Mouse (Mus musculus): Measurements from ENCODE around the gene Klhl7. TPM values are rescaled to one million over a fixed set of nuclear protein-coding genes. Genes with fewer than 3 reads are reported as not detected.

Gene Klhl7
- polyA plus RNA-seq, 1 experiment from 2014 or later = 159 TPM

GRCm38 (mm10) chr5:24076986-24077718, 23.3 kb upstream of the Klhl7 start:
- Histone ChIP-seq H3K4me3 (peak overlapping the region; percentile 30), H3K27ac (peak overlapping the region; percentile 79), H3K27me3 (replicated peaks) (no peaks in the 10 kb centered on the region), H3K4me2 (peak overlapping the region; percentile 40), H3K9me3 (no peaks in the 10 kb centered on the region), H3K9ac (peak overlapping the region; percentile 31; the same call in 1 of the 2 replicates), H3K36me3 (replicated peaks) (no peaks in the 10 kb centered on the region), H3K4me1 (peaks cover 17% of the 10 kb centered on the region)
- 3% methylated on average over 14 of the region's 15 CpGs for WGBS
- ATAC-seq (replicated peaks) = peak; percentile 90

DNA sequence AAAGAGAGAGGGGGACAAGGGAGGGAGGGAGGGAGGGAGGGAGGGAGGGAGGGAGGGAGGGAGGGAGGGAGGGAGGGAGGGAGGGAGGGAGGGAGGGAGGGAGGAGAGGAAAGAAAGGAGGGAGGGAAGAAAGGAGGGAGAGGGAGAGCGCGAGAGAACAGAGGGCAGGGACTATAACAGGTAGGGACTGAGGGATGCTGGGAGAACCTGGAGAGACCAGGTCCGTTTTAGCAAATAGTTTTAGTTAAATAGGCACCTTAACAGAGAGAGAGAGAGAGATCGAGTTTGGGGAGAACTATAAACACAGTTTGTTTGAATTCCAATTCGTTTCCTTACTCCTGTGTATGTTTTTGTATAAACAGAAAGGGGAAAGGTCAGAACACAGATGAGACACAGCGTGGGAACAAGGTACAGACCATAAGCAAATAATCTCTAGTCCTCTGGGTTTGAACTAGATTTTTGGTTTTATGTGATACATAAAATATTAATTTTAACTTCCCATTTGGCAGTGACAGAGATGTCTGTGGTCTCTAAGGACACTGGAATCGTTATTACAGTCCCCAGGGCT, 22.6 kb upstream of the Klhl7 start:
- Histone ChIP-seq H3K9ac (no peak overlapping the region), H3K4me1 (peaks cover 17% of the 10 kb centered on the region), H3K27me3 (replicated peaks) (no peaks in the 10 kb centered on the region), H3K4me3 (peak overlapping the region; percentile 30), H3K27ac (peak overlapping the region; percentile 79), H3K4me2 (peak overlapping the region; percentile 40), H3K36me3 (replicated peaks) (no peaks in the 10 kb centered on the region), H3K9me3 (no peaks in the 10 kb centered on the region)
- peak; percentile 18; the same call in 1 of the 2 replicates for ATAC-seq (replicated peaks)
- WGBS = 19% methylated on average over 7 of the region's 7 CpGs

DNA sequence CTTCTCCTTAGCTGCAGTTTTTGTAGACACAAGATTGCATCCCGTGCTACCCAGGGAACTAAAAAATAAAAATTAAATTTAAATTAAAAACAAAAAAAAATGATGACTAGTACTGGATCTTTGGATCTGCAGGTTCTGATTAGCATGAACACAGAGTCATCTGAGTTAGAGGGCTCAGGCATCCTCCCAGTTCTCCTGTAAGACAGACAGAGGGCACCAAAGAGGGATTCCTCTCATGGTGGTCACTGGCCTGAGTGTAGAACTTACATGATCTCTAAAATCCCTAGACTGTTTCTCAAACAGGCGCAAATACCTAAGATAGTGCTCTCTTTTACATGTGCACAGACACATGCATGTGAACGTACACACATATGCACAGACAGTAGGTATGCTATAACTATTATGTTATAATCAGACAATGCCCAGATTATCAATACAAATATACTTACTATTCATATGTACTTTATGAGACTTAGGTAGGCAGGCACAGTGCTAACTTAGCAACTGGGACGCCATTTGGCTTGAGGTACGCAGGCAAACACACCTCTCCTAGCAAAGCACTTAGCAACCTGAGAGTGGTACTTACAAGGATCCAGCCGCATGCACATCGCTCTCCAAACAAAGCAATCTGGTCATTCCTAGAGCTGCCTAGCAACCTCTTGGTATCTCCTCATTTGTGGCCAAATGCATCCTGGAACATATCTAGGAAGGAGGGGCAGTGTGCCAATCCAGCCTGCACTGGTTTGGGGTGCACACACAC, 21.8 kb upstream of the Klhl7 start:
- no peak; the same call in 1 of the 2 replicates for ATAC-seq (replicated peaks)
- Histone ChIP-seq H3K36me3 (replicated peaks) (no peaks in the 10 kb centered on the region), H3K4me1 (peaks cover 17% of the 10 kb centered on the region), H3K27me3 (replicated peaks) (no peaks in the 10 kb centered on the region), H3K4me2 (no peak overlapping the region), H3K4me3 (no peak overlapping the region), H3K27ac (no peak overlapping the region), H3K9me3 (no peaks in the 10 kb centered on the region), H3K9ac (no peak overlapping the region)
- 83% methylated on average over 7 of the region's 7 CpGs for WGBS

- 71% methylated on average over 6 of the region's 6 CpGs for WGBS
- Histone ChIP-seq H3K27ac (no peak overlapping the region), H3K4me2 (no peak overlapping the region), H3K36me3 (replicated peaks) (no peaks in the 10 kb centered on the region), H3K9ac (no peak overlapping the region), H3K4me1 (peaks cover 17% of the 10 kb centered on the region), H3K4me3 (no peak overlapping the region), H3K9me3 (no peaks in the 10 kb centered on the region), H3K27me3 (replicated peaks) (no peaks in the 10 kb centered on the region)
- no peak for ATAC-seq (replicated peaks)
Observed at GRCm38 (mm10) chr5:24080826-24081225, 19.6 kb upstream of the Klhl7 start.

DNA sequence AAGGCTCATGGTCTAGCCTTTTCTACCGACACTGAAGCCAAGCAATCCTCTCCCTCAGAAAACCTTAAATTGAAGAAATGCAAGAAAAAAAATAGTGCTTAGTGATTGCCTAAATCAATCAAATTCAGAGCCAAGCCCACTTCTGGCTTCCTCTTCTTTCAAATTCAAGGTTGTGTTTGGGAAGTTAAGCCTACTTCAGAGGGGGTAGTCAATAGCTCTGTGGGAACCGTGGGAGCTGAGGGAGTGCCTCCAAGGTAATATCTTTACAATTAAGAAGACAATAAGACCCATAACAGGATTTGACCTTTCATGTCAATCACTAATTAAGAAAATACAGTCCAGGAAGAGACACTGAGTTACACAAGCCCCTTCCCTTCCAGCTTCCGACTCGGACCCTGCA, 15.6 kb upstream of the Klhl7 start:
- no peak overlapping the region for H3K4me3 ChIP-seq
- no peak for ATAC-seq (replicated peaks)
- no peaks in the 10 kb centered on the region for H3K36me3 ChIP-seq (replicated peaks)
- no peaks in the 10 kb centered on the region for H3K27me3 ChIP-seq (replicated peaks)
- H3K9me3 ChIP-seq = no peaks in the 10 kb centered on the region
- WGBS = 75% methylated on average over 4 of the region's 4 CpGs
- H3K4me1 ChIP-seq = peaks cover 4% of the 10 kb centered on the region; the same call in 1 of the 2 replicates
- H3K27ac ChIP-seq = no peak overlapping the region
- no peak overlapping the region for H3K9ac ChIP-seq
- no peak overlapping the region for H3K4me2 ChIP-seq

DNA sequence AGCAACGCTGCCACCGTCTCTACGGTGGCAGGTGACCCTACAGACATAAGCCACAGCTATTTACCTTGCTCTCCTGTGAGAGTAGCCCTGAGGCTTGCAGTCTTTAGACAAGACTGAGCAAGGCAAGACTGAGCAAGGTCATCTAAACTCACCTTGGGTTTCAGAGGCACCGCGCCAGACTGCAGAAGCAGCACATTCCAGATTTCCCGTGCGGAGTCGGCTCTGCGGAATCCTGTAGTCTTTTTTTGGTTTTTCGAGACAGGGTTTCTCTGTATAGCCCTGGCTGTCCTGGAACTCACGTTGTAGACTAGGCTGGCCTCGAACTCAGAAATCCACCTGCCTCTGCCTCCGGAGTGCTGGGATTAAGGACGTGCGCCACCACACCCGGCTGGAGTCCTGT, 14.2 kb upstream of the Klhl7 start:
- no peak for ATAC-seq (replicated peaks)
- no peaks in the 10 kb centered on the region for H3K36me3 ChIP-seq (replicated peaks)
- peaks cover 2% of the 10 kb centered on the region; the same call in 1 of the 2 replicates for H3K4me1 ChIP-seq
- 90% methylated on average over 16 of the region's 16 CpGs for WGBS
- no peak overlapping the region for H3K4me2 ChIP-seq
- H3K9ac ChIP-seq = no peak overlapping the region
- no peaks in the 10 kb centered on the region for H3K9me3 ChIP-seq
- no peak overlapping the region for H3K27ac ChIP-seq
- H3K27me3 ChIP-seq (replicated peaks) = no peaks in the 10 kb centered on the region
- H3K4me3 ChIP-seq = no peak overlapping the region

- Histone ChIP-seq H3K27ac (no peak overlapping the region), H3K27me3 (replicated peaks) (no peaks in the 10 kb centered on the region), H3K36me3 (replicated peaks) (no peaks in the 10 kb centered on the region), H3K4me3 (no peak overlapping the region), H3K4me2 (no peak overlapping the region), H3K9me3 (no peaks in the 10 kb centered on the region), H3K4me1 (no peaks in the 10 kb centered on the region), H3K9ac (no peak overlapping the region)
- 28% methylated on average over 3 of the region's 3 CpGs for WGBS
- no peak for ATAC-seq (replicated peaks)
Observed at GRCm38 (mm10) chr5:24086865-24087264, 13.5 kb upstream of the Klhl7 start.

GRCm38 (mm10) chr5:24088451-24088850, 12.0 kb upstream of the Klhl7 start:
- Histone ChIP-seq H3K4me3 (no peak overlapping the region), H3K27me3 (replicated peaks) (no peaks in the 10 kb centered on the region), H3K9ac (no peak overlapping the region), H3K4me2 (no peak overlapping the region), H3K36me3 (replicated peaks) (no peaks in the 10 kb centered on the region), H3K4me1 (no peaks in the 10 kb centered on the region), H3K27ac (no peak overlapping the region), H3K9me3 (no peaks in the 10 kb centered on the region)
- no peak for ATAC-seq (replicated peaks)
- 92% methylated on average over 1 of the region's 1 CpGs for WGBS

- WGBS = 74% methylated on average over 3 of the region's 3 CpGs
- no peaks in the 10 kb centered on the region for H3K9me3 ChIP-seq
- no peak overlapping the region for H3K4me2 ChIP-seq
- H3K9ac ChIP-seq = no peak overlapping the region
- H3K4me3 ChIP-seq = no peak overlapping the region
- no peaks in the 10 kb centered on the region for H3K27me3 ChIP-seq (replicated peaks)
- no peaks in the 10 kb centered on the region for H3K36me3 ChIP-seq (replicated peaks)
- no peak overlapping the region for H3K27ac ChIP-seq
- no peaks in the 10 kb centered on the region for H3K4me1 ChIP-seq
- ATAC-seq (replicated peaks) = no peak
Observed at GRCm38 (mm10) chr5:24092496-24092895, 7.9 kb upstream of the Klhl7 start.

GRCm38 (mm10) chr5:24095393-24095792, 5.0 kb upstream of the Klhl7 start:
- H3K4me3 ChIP-seq = no peak overlapping the region
- 82% methylated on average over 6 of the region's 6 CpGs for WGBS
- H3K27ac ChIP-seq = no peak overlapping the region
- no peak for ATAC-seq (replicated peaks)
- H3K4me2 ChIP-seq = no peak overlapping the region
- no peaks in the 10 kb centered on the region for H3K9me3 ChIP-seq
- H3K36me3 ChIP-seq (replicated peaks) = no peaks in the 10 kb centered on the region
- H3K27me3 ChIP-seq (replicated peaks) = no peaks in the 10 kb centered on the region
- peaks cover 4% of the 10 kb centered on the region for H3K4me1 ChIP-seq
- no peak overlapping the region for H3K9ac ChIP-seq

DNA sequence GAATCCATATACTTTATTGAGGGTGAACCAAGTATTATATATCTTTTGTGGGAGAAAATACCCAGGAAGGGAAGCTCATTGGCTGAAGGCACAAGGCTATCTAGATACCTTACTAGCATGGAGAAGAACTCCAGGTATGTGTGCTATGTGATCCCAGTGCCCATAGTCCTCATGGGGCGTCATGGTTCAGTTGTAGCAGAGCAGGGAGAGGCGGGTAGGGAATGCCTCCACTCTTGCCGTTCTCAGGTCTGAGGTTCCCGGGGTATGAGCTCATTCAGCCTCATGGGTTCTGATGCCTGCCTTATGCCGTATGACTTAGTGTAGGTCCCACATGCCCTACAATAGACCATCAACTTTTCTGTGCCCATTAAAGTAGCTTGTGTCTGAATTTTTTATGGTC, 4.5 kb upstream of the Klhl7 start:
- Histone ChIP-seq H3K27me3 (replicated peaks) (no peaks in the 10 kb centered on the region), H3K4me2 (no peak overlapping the region), H3K9ac (no peak overlapping the region), H3K27ac (no peak overlapping the region), H3K4me1 (peaks cover 4% of the 10 kb centered on the region), H3K4me3 (no peak overlapping the region), H3K36me3 (replicated peaks) (no peaks in the 10 kb centered on the region), H3K9me3 (no peaks in the 10 kb centered on the region)
- 78% methylated on average over 5 of the region's 5 CpGs for WGBS
- ATAC-seq (replicated peaks) = no peak

DNA sequence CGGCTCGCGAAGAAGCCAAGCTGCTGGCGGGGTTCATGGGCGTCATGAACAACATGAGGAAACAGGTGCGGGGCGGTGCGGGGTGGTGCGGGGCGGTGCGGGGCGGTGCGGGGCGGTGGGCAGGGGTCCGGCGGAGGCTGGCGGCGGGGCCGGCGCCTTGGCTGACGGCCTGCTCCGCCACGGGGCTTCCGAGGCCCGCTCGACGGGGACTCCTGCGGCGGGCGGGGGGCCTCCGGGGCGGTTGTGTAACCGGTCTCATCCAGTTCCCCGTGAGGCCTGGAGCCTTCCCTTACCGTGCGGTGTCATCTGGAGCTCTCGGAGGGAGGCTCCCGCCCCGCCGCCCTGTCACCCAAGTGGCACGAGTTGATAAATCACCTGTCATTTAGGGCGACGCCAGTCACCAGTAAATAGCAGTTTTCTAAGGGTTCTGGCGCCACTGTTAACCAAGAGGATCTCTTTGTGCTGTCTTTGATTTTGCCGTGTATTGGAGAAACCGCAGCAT, 456 bp downstream of the Klhl7 start:
- Histone ChIP-seq H3K27ac (peak overlapping the region; percentile 96), H3K27me3 (replicated peaks) (no peaks in the 10 kb centered on the region), H3K9me3 (no peaks in the 10 kb centered on the region), H3K9ac (peak overlapping the region; percentile 75), H3K4me1 (peaks cover 30% of the 10 kb centered on the region), H3K4me2 (peak overlapping the region; percentile 67), H3K4me3 (peak overlapping the region; percentile 68), H3K36me3 (replicated peaks) (no peaks in the 10 kb centered on the region)
- peak; percentile 86 for ATAC-seq (replicated peaks)
- WGBS = under 1% methylated on average over 44 of the region's 46 CpGs
